Mouse (Mus musculus) T-cell, adult 2 months (primary cell): ENCODE data around the gene Malrd1.

Experiments
- DNase-seq: peaks from one replicate; pipeline ENCODE4 v3.0.0; 2022; ENCODE audit warnings: low spot score

The Malrd1 gene

GRCm38 (mm10) chr2:16031559-16031958 is 505.3 kb downstream of the Malrd1 start:
- no peak for DNase-seq

GRCm38 (mm10) chr2:16032804-16033203 is 506.5 kb downstream of the Malrd1 start:
- no peak for DNase-seq

GRCm38 (mm10) chr2:16110696-16111095 is 584.4 kb downstream of the Malrd1 start:
- DNase-seq: no peak

GRCm38 (mm10) chr2:16113333-16113732 is 587.1 kb downstream of the Malrd1 start:
- no peak for DNase-seq

GRCm38 (mm10) chr2:16147999-16148398 is 621.7 kb downstream of the Malrd1 start:
- no peak for DNase-seq

- DNase-seq: no peak
Observed at GRCm38 (mm10) chr2:16152623-16153022, 626.3 kb downstream of the Malrd1 start.

- DNase-seq: no peak
Observed at GRCm38 (mm10) chr2:16163246-16163989, 637.1 kb downstream of the Malrd1 start.

- DNase-seq: no peak
Observed at GRCm38 (mm10) chr2:16168611-16169010, 642.3 kb downstream of the Malrd1 start.

GRCm38 (mm10) chr2:16172086-16172485 is 645.8 kb downstream of the Malrd1 start:
- no peak for DNase-seq

GRCm38 (mm10) chr2:16173355-16173754 is 647.1 kb downstream of the Malrd1 start:
- DNase-seq: no peak

- DNase-seq: no peak
Observed at GRCm38 (mm10) chr2:16182140-16182539, 655.9 kb downstream of the Malrd1 start.

- DNase-seq: no peak
Observed at GRCm38 (mm10) chr2:16183158-16183557, 656.9 kb downstream of the Malrd1 start.

GRCm38 (mm10) chr2:16210016-16210415 is 683.7 kb downstream of the Malrd1 start:
- no peak for DNase-seq

- no peak for DNase-seq
Observed at GRCm38 (mm10) chr2:16212752-16213151, 686.5 kb downstream of the Malrd1 start.

- DNase-seq: no peak
Observed at GRCm38 (mm10) chr2:16214111-16214510, 687.8 kb downstream of the Malrd1 start.

GRCm38 (mm10) chr2:16228187-16228832 is 702.0 kb downstream of the Malrd1 start:
- no peak for DNase-seq

GRCm38 (mm10) chr2:16240861-16241260 is 714.6 kb downstream of the Malrd1 start:
- no peak for DNase-seq

- DNase-seq: no peak
Observed at GRCm38 (mm10) chr2:16243097-16243496, 716.8 kb downstream of the Malrd1 start.

- no peak for DNase-seq
Observed at GRCm38 (mm10) chr2:16248861-16249260, 722.6 kb downstream of the Malrd1 start.

- DNase-seq: no peak
Observed at GRCm38 (mm10) chr2:16252274-16252673, 726.0 kb downstream of the Malrd1 start.
